Mouse (Mus musculus) liver, embryonic 14.5 days (tissue): ENCODE data around the gene Cdca8.

ENCODE experiments used
- CTCF ChIP-seq: IDR thresholded peaks from 2 replicates; pipeline ENCODE4 v1.5.1; 2016; ENCODE audit warnings: antibody characterized with exemption, low read depth, control low read depth
- EP300 ChIP-seq: IDR thresholded peaks from 2 replicates; pipeline ENCODE4 v1.6.1; 2016; ENCODE audit warnings: antibody characterized with exemption, low read depth

GRCm38 (mm10) chr4:124957284-124957683 lies 18.2 kb upstream of the Cdca8 start:
- TF ChIP-seq CTCF (no peak), EP300 (no peak)
